In the genomic region with DNA sequence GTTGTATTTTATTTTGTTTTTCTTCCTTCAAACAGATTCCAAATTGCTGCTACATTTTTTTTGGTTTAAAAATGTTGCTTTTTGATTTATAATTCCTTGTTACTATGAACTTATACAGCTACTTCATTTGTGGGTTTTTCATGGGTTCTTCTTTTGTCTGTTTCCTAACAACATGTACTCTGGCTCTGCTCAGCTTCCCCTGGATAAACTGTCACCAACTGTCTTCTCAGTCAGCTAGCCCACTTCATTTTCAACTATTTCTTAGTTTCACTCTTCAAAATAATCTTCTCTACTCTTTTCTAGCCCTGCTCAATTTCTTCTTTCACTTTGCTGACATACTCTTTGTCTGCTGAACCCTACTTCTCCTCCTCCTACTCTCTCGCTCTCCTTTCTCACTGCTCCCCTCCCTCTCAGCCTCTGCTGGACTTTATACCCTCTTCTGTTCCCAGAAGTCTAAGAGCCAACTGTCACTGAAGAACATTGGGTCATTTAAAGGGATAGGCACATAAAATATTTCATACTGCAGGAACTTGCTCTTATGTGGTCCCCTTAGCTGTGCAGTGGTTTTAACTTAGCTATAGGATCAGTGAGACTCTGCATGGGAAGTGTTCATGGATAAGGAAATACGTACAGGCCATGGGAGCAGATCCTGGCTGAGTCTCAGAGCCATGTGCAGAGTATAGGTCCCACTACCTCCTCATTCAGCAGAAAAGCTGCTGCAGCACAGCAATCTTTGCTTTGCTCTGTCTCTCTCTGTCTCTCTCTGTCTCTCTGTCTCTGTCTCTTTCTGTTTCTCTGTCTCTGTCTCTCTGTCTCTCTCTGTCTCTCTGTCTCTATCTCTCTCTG, we compare ENCODE assay signal across 17 mouse cellular contexts. TPM values are rescaled to one million over a fixed set of nuclear protein-coding genes. Genes with fewer than 3 reads are reported as not detected.
"Had no signal": no experiment of that assay in that cellular context is flagged by ENCODE, and none has a peak within 500 bp of the region (broad histone marks: within the 10 kb centered on the region; RNA-seq: fewer than 3 reads in every experiment).

No protein-coding gene starts in this region.

RNA-seq across cellular contexts. Expression of gene Gm8267, which starts 39.6 kb away (rescaled TPM):
- total RNA-seq: layer of hippocampus, adult 18-20 months; layer of hippocampus, postnatal 36 days; left cerebral cortex, adult 8-10 months; left cerebral cortex, postnatal 25 days had no signal
- polyA plus RNA-seq: hindbrain, embryonic 15.5 days; kidney, embryonic 16.5 days; limb, embryonic 11.5 days; limb, embryonic 15.5 days; liver, embryonic 13.5 days; liver, postnatal 0 days; lung, embryonic 15.5 days; midbrain, embryonic 10.5 days; midbrain, embryonic 14.5 days; myocyte; neural tube, embryonic 11.5 days; neural tube, embryonic 15.5 days; small intestine, adult 2 months had no signal
